Mouse (Mus musculus) right cerebral cortex, postnatal 4 days (tissue): Measurements from ENCODE around the gene Gdf7.

ENCODE experiments used
- DNase-seq: peaks from one replicate; pipeline ENCODE4 v3.0.0-alpha.2; 2022

The Gdf7 gene

DNA sequence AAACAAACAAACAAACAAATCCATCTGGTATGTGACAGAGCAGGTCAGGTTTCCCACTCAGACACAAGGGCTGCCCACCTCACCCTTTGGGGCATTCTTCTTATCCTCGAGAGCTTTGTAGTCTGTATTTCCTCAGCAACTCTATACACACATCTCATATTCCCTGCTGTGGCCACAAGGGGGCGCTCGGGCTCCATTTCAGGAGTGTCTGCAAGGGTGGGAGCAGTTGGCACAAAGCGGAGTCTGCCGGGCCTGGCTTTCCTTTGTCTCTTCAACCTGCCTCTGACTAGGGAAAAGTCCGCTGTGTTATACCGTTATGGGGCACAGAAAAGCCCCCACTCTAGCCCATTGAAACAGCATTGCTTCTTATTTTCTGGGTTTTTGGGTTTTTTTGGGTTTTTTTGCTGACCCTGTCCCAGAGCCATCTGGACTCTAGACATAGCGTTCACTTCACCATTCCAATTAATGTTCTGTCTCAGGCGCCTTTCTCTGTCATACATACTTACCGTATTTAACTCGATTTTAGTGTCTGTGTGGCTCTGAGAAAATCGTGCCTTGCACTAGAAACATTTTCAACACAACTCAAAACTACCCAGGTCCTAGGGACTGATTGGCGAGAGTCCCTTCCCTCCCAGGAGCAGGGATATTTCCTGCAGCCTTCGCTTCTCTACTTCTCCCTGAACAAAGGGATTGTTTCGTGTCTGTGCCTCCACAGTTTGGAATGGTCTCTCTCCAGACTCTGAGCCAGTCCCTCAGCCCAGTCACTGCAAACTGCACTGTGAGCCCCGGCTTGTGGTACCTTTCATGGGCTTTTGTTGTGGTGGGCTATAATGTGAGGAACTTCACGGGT is 25.3 kb upstream of the Gdf7 start:
- peak; percentile 99 for DNase-seq

DNA sequence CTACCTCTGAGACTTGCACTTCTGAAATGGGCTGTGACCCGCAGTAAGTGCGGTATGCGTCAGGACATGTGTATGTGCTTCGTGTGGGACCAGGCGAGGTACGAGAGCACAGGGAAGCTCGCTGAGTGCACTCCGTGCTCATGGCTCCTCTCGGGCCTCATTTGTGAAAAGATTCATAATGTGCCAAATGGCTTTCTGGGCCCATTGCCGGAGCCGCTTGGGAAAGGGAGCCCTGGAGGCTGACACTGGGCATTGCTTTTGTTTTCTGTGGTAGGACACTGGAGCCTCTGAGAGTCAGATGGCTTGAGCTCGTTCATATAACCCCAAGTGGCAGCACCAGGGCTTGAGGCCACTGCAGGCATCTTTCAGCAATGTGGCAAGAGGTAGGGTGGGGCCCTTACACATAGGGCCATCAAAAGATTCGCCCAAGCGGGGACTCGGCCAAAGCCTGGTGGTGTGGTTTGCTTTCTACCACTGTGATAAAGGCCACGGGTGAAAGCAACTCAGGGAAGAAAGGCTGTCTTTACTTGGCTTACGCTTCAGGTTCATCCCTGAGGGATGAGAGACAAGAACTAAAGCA is 24.3 kb upstream of the Gdf7 start:
- DNase-seq = no peak

DNA sequence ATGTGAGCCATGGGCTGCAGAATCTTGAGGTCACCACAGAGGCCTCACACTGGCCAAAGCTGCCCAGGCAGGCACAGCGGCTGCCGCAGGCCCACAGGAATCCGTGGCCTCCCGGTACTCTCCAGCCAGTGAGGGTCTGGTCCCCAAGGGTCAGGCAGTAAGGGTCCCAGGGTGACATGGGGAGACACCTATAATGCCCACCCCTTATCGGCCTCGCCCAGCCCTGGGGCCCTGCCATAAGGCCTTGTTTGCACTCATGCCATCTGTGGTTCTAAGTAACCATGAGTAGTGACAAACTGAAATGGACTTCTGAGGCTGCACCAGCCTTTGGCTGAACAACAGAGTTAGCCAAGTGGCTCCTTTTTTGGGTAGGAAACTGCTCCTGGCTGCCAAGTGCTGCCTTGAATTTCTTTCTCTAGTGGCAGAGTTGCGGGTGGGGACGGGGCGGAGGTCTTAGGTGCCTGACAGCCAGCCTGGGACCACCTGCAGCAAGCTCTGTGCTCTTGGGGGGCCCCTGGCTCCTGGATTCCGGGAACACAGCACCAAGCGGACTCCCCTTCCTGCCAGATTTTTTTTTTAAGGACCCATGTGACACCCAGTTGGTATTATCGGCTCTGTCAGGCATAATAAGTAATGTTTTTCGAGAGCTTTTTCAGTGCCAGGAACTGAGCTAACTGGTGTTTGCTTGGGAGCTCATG is 23.6 kb upstream of the Gdf7 start:
- DNase-seq = no peak

DNA sequence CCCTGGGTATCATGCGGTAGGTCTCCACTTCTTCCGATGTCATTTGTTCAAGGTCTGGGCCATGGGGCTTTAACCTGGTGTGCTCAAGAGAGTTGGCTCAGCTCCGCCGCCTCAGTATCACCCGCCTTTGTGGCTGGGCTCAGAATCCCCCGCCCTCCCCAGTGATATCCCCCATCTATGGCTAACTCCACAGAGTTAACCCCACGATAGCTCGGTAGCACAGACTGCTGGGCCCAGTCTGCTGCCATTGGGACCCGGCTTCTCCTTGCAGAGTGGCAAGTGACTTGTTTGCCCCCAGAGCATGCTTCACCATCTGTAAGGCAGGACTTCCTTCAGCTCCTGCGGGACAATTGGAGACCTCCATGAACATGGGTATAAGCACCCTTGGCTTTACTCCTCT is 22.3 kb upstream of the Gdf7 start:
- DNase-seq = no peak

DNA sequence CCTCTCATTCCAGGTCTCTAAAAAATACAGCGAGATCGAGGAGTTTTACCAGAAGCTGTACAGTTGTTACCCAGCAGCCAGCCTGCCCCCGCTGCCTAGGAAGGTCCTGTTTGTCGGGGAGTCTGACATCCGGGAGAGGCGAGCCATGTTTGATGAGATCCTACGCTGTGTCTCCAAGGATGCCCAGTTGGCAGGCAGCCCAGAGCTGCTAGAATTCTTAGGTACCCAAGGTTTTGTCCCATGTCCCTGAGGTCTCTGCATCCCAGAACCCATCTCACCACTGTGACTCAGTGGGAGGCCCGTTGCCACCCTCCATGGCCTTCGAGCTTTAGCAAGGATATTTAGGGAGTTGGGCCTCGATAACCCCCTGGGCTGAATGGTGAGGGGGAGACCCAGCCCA is 19.8 kb upstream of the Gdf7 start:
- DNase-seq = no peak

DNA sequence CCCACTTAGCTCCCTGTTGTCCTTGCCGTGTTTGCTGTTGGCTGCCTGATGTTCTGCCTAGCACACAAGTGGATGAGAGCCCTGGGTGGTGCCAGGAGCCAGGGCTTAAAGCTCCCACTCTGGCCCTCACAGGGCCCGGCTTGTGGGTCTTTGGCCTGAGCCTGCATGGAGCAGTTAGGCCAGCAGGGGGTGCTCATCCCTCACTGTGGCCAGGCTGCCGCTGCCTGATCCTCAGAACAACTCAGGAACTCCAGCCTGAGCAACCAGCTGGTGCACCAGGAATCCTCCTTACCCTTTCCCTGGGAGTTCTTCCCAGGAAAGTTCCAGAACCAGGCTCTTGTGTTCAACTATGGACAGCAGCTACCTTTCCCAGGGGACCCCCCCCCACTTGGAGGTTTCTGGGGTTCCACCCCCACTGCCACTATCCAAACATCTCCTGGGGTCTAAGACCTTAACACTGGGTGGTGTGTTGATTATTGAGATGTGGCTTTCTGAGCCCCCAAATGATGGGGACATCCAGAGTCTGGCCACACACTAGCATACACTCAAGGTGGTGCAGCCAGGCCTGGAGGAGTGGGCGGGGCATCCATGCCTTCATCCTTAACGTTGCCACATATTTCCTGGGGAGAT is 18.4 kb upstream of the Gdf7 start:
- peak; percentile 86 for DNase-seq

DNA sequence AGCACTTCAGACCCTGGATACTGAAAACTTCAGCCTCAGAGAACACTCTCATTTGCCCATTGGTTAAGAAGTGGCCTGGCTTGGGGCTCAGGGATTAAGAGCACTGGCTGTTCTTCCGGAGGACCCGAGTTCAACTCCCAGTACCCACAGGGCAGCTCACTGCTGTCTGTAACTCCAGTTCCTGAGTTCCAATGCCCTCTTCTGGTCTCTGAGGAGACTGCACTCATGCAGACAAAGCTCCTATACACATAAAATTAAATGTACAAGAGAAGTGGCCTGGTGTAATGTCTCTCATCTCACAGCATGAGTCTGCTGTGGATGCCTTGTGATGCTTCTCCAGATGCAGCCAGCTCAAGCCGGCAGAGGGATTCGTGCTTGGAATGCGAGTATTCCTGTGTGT is 14.8 kb upstream of the Gdf7 start:
- DNase-seq = no peak

DNA sequence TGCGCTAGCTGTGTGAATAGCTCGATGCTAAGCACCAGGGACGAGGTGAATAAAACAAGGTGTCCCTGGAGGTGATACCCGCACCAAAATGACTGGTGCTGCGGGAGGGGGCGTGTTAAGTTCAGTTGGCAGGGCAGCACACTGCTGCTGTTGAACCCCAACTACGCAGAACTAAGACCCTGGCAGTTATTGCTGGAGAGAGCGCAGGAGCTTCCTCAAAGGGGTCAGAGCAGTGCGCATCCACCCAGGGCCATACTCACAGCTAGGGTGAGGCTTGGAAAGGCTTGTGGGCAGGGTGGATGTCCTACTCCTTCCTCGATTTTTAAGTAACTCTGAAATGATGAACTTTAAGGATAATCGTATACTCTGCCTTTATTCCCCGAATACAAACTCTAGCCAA is 12.0 kb upstream of the Gdf7 start:
- DNase-seq = no peak

DNA sequence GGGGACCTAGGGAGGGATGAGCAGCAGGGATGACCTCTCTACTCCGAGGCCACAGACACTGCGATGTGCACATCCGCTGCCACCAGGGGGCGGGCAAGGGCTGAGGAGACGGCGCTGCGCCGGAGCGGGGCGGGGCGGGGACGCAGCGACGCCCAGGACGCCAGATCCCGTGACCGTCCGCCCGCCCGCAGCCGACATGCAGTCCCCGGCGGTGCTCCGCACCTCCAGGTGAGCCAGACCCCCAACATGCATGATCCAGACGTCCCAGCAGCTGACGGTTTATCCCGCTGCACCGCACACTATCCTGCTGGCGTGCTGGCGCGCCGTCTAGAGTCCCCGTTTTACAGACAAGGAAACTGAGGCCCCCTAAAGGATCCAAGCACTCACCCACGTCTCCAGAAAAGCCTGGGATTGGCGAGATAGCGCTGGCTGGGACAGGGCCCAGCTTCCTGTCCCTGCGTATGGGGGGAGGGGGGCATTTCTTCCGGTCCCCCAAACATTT is 11.6 kb upstream of the Gdf7 start, which contains the start of gene Hs1bp3:
Gene Hs1bp3 (plus strand): TSS at position 163 of the 502 bp plus-strand sequence.
- peak; percentile 96 for DNase-seq

DNA sequence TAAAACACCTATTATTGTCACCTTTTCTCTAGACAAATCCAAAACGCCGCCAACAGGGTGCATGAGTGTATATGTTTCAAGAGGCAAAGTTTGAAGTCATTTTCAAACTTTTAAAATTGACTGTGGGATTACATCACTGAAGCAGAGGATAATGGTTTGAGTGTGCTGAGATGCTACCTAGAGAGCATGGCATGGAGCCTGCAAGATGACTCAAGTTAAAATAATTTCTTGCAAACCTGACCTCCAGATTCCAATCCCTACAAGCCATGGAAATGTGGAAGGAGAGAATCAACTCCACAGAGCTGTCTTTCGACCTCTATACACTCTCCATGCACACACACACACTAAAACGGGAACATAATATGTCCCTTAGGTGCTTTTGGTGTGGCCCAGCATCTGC is 10.5 kb upstream of the Gdf7 start:
- no peak for DNase-seq

DNA sequence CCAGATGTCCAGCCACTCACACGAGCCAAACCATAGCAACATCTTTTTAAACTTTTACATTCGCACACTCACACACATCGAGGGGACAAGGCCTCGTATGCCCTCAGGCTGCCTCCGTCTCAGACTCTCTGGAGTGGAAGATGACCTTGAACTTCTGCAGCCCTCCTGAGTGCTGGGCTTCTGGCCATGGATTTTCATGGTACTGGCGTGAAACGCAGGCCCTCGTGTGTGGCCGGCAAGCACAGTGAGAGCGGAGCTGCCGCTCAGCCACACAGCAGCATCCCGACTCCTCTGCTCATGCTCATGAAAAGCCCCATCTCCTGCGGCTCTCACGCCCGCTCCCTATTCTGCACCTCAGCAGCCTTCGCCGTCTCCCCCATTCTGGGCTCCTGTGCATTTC is 9.2 kb upstream of the Gdf7 start:
- no peak for DNase-seq

DNA sequence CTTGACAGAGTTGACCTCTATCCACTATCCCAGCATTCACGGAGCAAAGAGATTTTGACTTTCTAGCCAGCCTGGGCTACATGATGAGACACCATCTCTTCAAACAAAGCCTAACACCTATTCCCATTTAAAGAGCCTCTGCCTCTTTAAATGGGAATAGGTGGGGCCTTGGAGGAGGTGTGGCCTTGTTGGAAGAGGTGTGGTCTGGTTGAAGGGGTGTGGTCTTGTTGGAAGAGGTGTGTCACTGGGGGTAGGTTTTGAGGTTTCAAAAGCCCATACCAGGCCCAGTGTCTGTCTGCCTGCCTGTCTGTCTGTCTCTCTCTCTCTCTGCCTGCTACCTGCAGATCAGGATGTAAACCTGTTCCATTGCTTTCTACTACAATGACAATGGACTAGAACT is 5.2 kb upstream of the Gdf7 start:
- DNase-seq = no peak

DNA sequence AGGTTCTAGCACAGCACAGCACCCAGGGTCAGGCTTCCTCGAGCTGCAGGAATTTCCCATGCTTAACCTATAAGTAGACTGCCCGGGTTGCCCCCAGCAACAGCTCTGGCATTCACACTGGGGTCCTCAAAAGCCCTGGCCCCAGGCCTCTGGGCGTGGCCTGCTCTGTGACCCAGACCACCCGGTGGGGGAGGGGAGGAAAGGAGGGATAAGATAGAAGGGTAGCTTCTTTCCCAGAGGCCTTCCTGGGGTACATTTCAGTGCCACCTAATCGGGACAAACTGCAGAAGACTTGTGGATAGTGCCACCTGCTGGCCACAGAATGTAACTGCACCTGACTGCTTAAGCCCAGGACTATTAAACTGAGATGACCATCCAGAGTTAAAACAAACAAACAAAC is 4.7 kb upstream of the Gdf7 start:
- DNase-seq = peak; percentile 75

DNA sequence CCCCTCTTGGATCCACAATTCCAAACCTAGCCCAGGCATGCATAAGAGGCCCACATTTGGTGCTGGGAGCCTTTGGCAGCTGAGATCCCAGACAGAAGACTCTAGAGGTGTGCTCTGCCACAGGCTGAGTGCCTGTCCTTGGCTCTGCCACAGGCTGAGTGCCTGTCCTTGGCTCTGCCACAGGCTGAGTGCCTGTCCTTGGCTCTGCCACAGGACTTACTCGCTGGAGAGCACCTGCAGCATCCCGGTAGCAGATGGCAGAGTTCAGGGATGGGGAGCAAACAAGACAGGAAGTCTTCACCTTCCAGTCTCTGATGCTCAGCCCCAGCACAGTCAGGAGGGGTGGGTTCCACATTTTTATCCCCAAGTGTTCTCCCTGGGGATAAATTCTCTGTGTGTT is 3.5 kb upstream of the Gdf7 start:
- no peak for DNase-seq

DNA sequence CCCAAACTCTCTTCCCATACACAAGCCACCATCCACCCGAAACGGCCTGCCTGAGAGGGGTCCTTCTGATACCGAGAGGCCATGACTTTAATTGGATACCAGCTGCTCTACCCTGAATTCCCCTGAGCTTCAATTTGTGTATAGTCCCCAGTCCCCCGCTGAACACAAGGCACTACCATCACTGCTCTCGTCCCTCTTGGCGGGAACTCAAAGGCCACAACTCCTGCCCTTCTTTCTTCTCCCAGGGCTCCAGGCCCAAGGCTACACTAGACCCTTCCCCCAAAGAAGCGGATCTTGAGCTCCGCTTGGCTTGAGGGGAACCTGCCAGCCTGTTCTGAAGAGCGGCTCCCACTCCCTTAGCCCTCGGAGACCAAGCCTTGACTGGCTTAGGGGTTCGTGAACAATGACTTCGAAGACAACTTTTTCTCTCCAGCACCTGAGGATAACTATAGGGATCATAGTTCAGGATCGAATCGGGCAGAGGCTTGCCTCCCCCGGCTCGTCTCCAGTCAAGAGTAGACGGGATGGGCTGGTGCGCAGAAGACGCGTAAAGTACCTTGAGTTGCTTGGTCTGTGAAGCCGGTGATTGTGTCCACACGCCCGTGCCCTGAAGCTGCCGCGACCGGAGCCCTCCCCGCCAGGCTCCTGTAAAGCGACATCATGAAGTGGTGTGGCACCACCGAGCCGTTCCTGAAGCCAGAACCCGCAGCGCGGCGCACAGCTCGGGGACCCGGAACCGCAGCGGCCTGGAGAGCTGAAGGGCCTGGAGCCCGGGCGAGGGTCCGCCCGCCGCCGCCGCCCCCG is 541 bp downstream of the Gdf7 start:
- DNase-seq = no peak

DNA sequence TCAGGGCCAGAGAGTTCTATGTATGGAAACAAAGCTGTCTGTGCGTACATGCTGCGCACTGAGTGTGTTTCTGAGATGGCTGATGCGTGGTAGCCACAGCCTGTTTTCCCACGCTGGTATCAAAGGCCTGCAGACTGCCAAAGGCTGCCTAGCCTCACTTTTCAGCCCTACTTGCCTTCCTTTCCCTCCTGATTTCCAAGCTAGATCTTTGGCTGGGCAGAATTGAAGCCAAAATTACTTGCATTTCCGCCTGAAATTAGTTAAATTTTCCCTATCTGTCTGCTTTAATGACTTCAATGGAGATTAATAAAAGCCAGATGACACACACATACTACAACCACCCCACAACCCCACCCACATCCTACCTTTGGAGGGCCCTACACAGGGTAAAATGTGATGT is 1.2 kb downstream of the Gdf7 start:
- DNase-seq = no peak

DNA sequence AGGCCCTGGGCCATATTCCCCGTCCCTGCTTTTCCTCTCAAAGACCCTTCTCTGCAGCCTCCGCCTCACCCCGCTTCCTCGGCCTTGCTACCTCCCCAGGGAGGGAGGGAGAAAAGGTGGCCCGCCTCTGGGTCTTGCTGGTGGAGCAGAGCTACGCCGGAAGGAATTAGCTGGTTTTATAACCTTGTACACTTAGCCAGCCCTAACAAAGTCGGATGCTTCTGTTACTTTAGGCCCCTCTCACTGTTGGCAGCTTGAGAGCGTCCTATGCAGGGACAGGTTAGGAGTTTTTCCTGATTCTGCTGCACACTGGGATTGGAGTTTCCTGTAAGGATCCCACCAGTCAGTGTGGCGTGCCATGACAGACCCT is 1.7 kb downstream of the Gdf7 start:
- no peak for DNase-seq

DNA sequence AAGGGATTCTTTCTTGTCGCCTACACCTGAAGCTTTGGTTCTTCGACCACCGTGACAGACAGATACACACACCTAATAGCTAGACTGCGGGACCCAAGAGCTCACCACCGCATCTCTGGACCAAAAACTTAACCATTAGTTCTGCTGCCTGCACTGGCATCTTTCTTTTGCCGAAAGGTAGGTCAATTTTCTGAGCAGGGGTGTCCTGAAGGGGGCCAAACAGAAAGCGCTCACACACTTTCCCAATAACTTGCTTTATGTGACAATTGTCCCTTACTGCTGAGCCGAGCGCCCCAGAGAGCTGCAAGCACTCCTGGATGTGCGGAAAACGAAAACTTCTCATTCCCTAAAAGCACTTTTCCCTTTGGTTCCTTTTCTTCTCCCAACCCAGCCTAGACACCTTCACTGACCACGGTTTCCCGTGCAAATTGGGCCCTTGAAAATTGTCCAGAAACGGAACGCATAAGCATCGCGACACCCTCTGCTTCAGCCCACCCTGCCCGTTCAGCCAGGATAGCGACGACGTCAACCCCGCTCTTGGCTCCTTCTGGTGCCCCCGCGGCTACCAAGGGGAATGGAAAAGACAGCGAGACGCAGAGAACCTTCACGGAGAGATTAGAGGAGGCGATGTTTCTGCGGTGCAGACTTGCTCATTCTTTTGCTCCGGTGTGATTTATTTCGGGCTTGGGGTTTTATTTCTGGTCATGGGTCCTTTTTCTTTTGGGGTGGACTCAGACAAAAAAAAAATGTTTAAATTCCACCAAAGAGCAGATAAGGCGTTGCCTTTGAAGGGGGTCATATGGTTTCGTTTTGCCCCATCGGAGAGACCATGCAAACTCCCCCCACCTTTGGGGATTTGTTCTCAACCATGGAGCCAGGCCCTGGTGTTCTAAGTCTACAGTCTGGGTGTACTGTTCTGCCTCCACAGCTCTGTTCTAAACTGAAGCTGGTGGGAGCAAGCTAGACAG is 2.3 kb downstream of the Gdf7 start:
- DNase-seq = no peak

DNA sequence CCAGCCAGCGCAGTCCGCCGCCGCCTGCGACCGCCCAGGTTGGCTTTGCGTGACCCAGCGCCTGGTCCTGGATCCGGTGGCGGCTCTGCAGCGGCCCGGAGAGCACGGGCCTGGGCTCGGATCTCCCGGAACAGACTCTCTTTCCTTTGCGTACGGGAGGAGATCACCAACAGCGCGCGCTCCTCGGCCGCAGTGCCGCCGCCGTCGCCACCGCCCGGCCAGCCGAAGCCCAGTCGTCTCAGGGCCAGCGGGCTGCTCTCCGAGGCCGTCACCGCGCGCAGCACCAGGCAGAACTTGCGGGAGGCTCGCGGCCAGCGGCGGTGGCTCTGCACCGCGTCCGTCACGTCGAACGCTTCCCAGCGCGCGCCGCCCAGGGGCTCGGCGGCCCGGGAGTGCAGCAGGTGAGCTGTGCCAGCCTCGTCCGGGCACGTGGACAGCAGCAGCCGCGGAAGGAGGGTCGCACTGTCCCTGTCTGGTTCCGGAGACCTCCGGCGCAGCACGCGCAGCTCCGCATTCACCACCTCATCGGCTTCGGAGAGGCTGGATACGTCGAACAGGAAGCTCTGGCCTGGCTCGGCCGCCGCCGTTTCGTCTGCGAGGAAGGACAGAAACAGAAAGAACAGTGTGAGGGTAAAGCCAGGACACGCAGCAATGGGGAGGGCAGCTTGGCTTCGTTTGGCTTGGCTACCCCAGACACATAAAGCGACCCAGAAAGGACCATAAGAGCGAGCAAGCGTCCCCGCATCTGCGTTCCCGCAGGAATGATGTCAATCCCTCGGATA is 3.2 kb downstream of the Gdf7 start:
- no peak for DNase-seq

DNA sequence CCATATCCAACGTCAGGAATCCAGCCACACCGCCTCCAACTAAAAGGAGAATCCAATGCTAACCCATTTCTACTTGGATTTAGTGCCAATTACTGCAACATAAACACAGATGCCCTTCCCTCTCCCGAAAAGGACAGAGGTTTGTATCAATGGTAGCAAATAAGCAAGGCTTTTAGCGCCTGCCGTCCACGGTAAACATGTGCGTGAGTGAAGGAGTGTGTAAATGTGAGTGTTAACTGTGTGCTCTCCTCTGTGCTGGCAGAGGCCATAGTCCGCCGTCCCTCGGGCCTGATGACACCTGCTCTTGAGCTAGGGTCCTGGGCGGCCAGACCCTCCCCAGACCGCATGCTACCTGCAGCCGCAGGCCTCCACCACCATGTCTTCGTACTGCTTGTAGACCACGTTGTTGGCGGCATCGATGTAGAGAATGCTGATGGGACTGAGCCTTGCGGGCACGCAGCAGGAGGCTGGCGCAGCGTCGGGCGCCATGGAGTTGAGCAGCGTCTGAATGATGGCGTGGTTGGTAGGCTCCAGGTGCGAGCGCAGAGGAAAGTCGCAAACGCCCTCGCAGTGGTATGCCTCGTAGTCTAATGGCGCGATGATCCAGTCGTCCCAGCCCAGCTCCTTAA is 4.1 kb downstream of the Gdf7 start:
- DNase-seq = no peak
